Mouse (Mus musculus) brain, embryonic 14.5 days (tissue): ENCODE measurements around the gene C8g. TPM values are rescaled to one million over a fixed set of nuclear protein-coding genes. Genes with fewer than 3 reads are reported as not detected.

Experiments
- DNase-seq: peaks from one replicate; pipeline ENCODE4 v3.0.0-alpha.2; 2011; ENCODE audit warnings: low read depth
- CTCF ChIP-seq: fragments of 200-500 bp; IDR thresholded peaks from 2 replicates; pipeline ENCODE4 v1.5.1; 2012; ENCODE audit warnings: inconsistent platforms, mild to moderate bottlenecking, moderate library complexity, borderline replicate concordance; ENCODE audit not compliant: insufficient read depth, insufficient read length; ENCODE audit errors: extremely low read depth
- POLR2A ChIP-seq: fragments of 200-500 bp; IDR thresholded peaks from 2 replicates; pipeline ENCODE4 v1.6.1; 2012; ENCODE audit warnings: mild to moderate bottlenecking, inconsistent platforms, borderline replicate concordance; ENCODE audit not compliant: poor library complexity, insufficient read depth, insufficient read length, severe bottlenecking; ENCODE audit errors: extremely low read depth
- polyA plus RNA-seq: library from polyadenylated mRNA; depleted of rRNA; stranded (reverse); fragments of >200 nt; gene quantifications from 2 replicates; pipeline ENCODE4 v1.2.3, GENCODE M21; 2012; rRNA removed

Gene C8g
- polyA plus RNA-seq, 1 experiment, result 1.9 TPM

DNA sequence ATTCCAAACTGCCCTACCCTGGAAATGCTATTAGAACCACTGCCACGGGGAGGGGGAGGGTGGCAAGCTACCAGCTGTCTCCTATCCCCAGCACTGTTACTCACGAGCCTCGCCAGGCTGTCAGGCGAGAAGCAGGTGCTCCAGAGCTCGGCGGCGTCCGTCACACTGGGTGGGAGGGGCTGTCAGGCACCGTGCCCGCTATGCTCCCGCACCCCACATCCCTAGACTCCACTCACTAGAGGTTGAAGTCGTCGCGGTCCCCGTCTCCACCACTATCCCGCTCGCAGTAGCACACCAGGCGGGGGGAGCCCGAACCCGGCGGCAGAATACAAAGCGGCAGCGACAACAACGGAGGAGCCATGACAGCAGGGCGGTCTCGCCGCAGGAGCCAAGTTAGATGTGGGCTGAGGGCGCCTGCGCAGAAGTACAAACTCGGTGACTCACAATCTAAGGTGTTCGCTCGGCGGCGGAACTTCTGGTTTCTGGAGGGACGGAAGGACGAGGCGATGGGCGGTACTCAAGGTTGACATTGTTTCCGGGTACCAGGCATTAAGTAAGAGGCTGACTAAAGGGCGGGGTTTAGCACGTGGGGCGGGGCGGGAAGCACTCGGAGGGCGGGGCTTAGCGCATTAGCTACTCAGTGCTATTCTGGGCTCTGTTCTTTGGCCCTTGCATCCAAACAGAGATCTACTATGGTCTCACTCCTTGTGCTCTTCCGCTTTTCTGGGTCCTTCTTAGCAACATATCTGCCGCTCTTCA is 40.8 kb downstream of the C8g start, which contains the start of gene Paxx:
TSS of gene Paxx (minus strand) at position 544 of the 759 bp plus-strand sequence.
- TF ChIP-seq CTCF, result no peak
- TF ChIP-seq POLR2A, result peak; percentile 10; the same call in 1 of the 2 replicates
- DNase-seq, result peak; percentile 98

DNA sequence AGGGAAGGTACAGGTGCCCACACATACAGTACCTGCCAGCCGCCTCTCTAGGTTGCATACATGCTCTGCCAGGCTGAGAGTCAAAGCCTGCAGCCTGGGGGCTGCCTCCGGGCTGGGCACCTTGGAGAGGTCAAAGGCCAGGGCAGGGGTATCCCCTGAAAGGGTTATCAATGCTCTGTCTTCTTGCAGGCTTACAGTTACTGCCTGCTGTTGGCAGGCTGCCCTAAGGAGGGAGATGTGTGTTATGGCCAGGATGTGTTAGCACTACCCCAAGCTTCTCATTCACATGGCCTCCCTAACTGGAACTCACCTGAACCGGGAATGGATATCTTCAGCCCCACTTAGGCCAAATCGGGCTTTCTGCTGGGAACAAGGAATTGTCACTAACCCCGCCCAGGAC is 41.4 kb downstream of the C8g start:
- DNase-seq, result no peak
- TF ChIP-seq POLR2A, result no peak

DNA sequence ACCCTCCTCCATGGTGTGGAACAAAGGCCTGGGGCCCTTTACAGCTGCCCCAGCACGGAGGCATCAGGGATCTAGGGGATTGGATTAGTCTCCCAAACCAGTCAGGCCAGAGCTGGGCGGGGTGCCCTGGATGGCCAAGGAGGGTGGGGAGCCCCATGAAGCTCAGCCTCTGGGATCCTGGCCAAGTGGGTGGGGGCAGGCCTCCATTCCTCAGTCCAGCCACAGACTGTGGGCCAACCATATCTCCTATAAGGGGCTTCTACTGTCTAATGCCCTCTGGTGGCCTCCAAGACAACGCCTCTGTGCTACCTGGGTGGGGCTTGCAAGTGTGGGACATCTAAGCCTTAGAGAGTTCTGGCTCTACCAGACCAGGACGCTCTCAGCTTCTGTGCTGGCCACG is 42.6 kb downstream of the C8g start:
- TF ChIP-seq CTCF (no peak), POLR2A (no peak)
- no peak for DNase-seq

DNA sequence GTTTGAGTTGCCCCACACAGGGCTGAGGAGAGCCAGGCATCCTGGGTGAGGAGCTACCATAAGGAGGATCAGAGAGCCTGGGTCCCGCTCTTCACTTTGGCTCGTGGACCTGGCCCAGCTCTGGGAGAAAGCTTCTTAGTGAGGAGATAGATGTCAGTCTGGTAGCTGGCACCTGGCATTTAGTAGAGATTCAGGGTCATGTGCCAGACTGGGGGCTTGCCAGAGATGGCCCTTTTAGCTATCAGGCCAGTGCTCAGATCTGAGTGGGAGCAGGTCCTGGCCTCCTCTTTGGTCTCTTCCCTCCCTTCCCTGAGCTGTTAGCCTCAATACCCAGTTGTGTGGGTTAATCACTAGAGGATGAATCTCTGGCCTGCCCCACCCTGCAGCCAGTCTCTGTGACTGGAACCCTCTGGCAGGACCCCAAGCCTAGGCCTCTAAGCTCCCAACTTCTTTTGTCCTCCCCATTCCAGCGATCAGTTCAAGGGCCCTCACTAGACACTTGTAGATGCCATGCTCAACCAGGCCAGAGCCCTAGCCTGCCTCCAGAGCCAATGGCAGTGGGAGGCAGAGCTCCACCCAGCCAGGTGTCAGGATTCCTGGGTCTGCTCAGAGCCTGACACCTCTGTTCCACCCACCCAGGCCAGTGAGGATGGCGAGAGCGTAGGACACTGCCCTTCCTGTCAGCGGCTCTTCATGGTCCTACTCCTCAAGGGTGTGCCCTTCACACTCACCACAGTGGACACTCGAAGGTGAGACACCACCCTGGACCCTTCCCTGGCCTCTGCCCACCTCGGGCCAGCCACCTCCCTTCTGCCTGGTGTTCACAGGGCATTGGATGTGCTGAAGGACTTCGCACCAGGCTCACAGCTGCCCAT is 44.3 kb downstream of the C8g start:
- DNase-seq, result no peak
- TF ChIP-seq CTCF, result no peak

DNA sequence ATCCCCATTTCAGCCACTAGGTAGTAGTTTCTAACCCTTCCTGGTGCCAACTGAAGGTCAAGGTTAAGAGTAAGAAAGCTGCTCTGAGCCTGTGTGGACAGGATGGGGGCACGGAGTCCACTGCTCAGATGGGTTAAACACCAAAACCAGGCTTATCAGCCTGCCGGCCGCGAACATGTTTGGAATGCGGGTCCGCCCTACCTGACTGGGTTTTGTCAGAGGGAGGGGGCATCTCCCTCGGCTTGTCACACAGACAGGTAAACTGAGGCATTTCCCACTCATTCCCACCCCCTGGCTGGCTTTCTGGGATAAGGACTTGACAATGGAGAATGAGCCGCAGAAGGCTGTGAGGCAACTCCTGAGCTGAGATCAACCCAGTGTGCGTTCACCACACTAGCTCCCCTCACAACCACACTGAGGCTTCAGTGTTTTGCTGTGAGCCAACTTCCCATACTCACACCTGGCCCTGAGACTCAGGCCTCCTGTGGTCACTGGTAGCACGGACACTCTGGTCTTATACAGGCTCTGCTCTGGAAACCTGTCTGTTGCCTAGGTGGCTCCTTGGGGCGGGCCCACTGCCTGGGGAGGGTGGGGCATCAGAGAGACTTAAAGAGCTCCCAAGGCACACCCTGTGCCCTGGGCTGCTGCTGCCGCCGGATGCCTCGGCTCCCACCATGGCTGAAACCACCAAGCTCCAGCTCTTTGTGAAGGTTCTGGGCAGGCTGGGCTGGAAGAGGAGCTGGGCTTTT is 45.1 kb downstream of the C8g start, which contains the start of gene Clic3:
TSS of gene Clic3 (plus strand) at position 634 of the 749 bp plus-strand sequence.
- no peak for DNase-seq
- TF ChIP-seq CTCF, result no peak
- no peak for TF ChIP-seq POLR2A

DNA sequence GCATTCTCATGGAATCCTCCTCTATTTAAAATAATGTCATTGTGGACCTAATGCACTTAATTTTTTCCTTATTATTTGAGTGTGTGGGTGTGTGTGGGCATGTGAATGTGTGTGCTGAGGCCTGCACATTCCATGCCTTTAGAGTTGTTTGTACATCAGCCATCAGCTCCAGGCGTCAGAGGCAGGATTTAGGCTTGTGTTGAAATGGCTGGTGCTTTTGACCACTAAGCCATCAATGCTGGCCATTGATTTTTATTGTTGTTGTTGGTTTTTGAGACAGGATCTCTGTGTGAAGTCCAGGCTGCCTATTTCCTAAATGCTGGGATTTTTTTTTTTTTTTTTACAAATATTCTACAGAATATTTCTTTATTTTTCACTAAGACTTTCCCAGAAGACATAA is 48.6 kb downstream of the C8g start:
- DNase-seq, result no peak
- TF ChIP-seq POLR2A (no peak), CTCF (no peak)

DNA sequence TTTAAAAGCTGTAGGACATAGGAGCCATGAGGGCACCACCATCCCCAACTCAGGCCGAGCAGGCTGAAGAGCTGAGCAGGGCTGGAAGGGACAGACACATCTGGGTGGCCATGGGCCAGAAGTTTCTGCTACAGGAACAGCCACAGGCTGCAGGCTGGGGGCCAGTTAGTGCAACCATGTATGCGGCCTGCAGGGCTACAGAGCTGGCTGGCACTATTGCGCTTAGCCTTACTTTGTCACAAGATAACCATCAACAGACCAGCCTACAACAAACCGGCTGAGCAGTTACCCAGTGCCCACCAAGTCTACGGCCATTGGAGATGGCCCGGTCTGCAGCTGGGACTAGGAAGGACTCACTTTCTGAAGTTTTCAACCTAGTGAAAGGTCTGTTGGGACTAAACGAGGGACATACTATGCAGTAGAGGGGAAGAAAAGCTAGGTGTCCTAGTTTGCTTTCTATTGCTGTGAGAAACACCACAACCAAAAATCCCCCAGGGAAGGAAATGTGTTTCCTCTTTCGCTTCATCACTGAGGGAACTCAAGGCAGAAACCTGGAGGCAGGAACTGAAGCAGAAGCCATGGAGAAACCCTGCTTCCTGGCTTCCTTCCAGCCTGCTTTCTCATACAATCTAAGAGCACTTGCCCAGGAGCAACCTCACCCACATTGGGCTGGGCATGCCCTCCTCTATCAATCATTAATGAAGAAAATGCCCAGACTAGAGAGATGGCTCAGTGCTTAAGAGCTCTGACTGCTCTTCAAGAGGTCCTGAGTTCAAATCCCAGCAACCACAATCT is 50.5 kb downstream of the C8g start:
- TF ChIP-seq POLR2A (no peak), CTCF (no peak)
- no peak for DNase-seq

Other genes starting within 250 kb of the C8g start
- 26.4 and 32.2 TPM in 2 replicates for gene Tmem203, start 246.3 kb downstream of the C8g start, polyA plus RNA-seq
- 7.7 and 13.0 TPM in 2 replicates for gene Tprn, start 239.1 kb downstream of the C8g start, polyA plus RNA-seq
- 105 and 160 TPM in 2 replicates for gene Ssna1, start 229.3 kb downstream of the C8g start, polyA plus RNA-seq
- gene Anapc2, start 229.2 kb downstream of the C8g start, polyA plus RNA-seq, result 131 and 149 TPM in 2 replicates
- gene Tmem210, start 213.6 kb downstream of the C8g start, polyA plus RNA-seq, result not detected in 2 replicates
- 0.07 TPM in 1 of 2 replicates, not detected in the other for gene Lrrc26, start 211.8 kb downstream of the C8g start, polyA plus RNA-seq
- gene Grin1, start 182.5 kb downstream of the C8g start, polyA plus RNA-seq, result 24.4 and 47.2 TPM in 2 replicates
- 22.5 and 37.0 TPM in 2 replicates for gene Man1b1, start 169.4 kb downstream of the C8g start, polyA plus RNA-seq
- 35.3 and 57.1 TPM in 2 replicates for gene Dpp7, start 145.4 kb downstream of the C8g start, polyA plus RNA-seq
- 2.4 TPM in 2 replicates for gene Uap1l1, start 136.0 kb downstream of the C8g start, polyA plus RNA-seq
- 20.1 and 48.8 TPM in 2 replicates for gene Sapcd2, start 129.4 kb downstream of the C8g start, polyA plus RNA-seq
- 2.2 and 2.3 TPM in 2 replicates for gene Entpd2, start 105.8 kb downstream of the C8g start, polyA plus RNA-seq
- 621 and 644 TPM in 2 replicates for gene Npdc1, start 102.4 kb downstream of the C8g start, polyA plus RNA-seq
- 0.42 and 0.57 TPM in 2 replicates for gene Fut7, start 78.5 kb downstream of the C8g start, polyA plus RNA-seq
- gene Abca2, start 73.0 kb downstream of the C8g start, polyA plus RNA-seq, result 29.8 and 60.6 TPM in 2 replicates
- gene Clic3, start 44.9 kb downstream of the C8g start, polyA plus RNA-seq, result 1.1 and 1.9 TPM in 2 replicates
- gene Paxx, start 40.6 kb downstream of the C8g start, polyA plus RNA-seq, result 109 and 142 TPM in 2 replicates
- 60.4 and 73.5 TPM in 2 replicates for gene Ptgds, start 31.7 kb downstream of the C8g start, polyA plus RNA-seq
- not detected in 2 replicates for gene Lcn12, start 7.8 kb downstream of the C8g start, polyA plus RNA-seq
- 27.8 and 61.1 TPM in 2 replicates for gene Fbxw5, start 969 bp downstream of the C8g start, polyA plus RNA-seq
- gene Traf2, start 45.2 kb upstream of the C8g start, polyA plus RNA-seq, result 12.6 and 13.8 TPM in 2 replicates
- 166 and 189 TPM in 2 replicates for gene Edf1, start 56.1 kb upstream of the C8g start, polyA plus RNA-seq
- gene Mamdc4, start 73.1 kb upstream of the C8g start, polyA plus RNA-seq, result 5.0 and 8.2 TPM in 2 replicates
- 138 and 169 TPM in 2 replicates for gene Phpt1, start 73.5 kb upstream of the C8g start, polyA plus RNA-seq
- 24.5 and 30.3 TPM in 2 replicates for gene Ajm1, start 80.0 kb upstream of the C8g start, polyA plus RNA-seq
- gene Rabl6, start 106.8 kb upstream of the C8g start, polyA plus RNA-seq, result 86.1 and 87.9 TPM in 2 replicates
- 0.03 and 0.07 TPM in 2 replicates for gene Ccdc183, start 116.0 kb upstream of the C8g start, polyA plus RNA-seq
- gene Tmem141, start 120.3 kb upstream of the C8g start, polyA plus RNA-seq, result 31.7 and 34.8 TPM in 2 replicates
- gene Fcna, start 126.3 kb upstream of the C8g start, polyA plus RNA-seq, result 0.92 and 0.97 TPM in 2 replicates
- 0.24 TPM in 1 of 2 replicates, not detected in the other for gene Lcn8, start 151.4 kb upstream of the C8g start, polyA plus RNA-seq
- gene Lcn5, start 156.2 kb upstream of the C8g start, polyA plus RNA-seq, result not detected in 2 replicates
- not detected in 2 replicates for gene Lcn6, start 175.1 kb upstream of the C8g start, polyA plus RNA-seq
- not detected in 2 replicates for gene Lcn10, start 181.0 kb upstream of the C8g start, polyA plus RNA-seq
- gene Obp2a, start 198.3 kb upstream of the C8g start, polyA plus RNA-seq, result not detected in 2 replicates
- 64.5 and 74.8 TPM in 2 replicates for gene Bmyc, start 205.0 kb upstream of the C8g start, polyA plus RNA-seq
- gene Obp2b, start 235.3 kb upstream of the C8g start, polyA plus RNA-seq, result not detected in 2 replicates